Comparison of ENCODE assay signal across 12 mouse cellular contexts in genomic region chr11:36277192-36277902, GRCm38 (mm10).
DNase-seq lines count a peak whose midpoint lies in the region; ATAC-seq and TF ChIP-seq lines count a peak whose summit lies in the region.
"Had no signal": no experiment of that assay in that cellular context is flagged by ENCODE, and none has a peak within 500 bp of the region (broad histone marks: within the 10 kb centered on the region; RNA-seq: fewer than 3 reads in every experiment).

No protein-coding gene starts in this region.

- H3K4me2 ChIP-seq in hindbrain, postnatal 0 days (ENCODE audit: low read depth, low read length) = 0 out of 2 replicates have a peak overlapping the region, but pooled peaks have one; percentile 13
- H3K4me2 ChIP-seq in lung, postnatal 0 days (replicated peaks; ENCODE audit: low read depth, low read length) = no peak overlapping the region
- H3K4me2 ChIP-seq: midbrain, embryonic 12.5 days had no signal

- H3K27me3 ChIP-seq in hindbrain, postnatal 0 days (ENCODE audit: insufficient read depth, low read length) = no peaks in the 10 kb centered on the region
- H3K27me3 ChIP-seq in hindbrain, embryonic 10.5 days (ENCODE audit: insufficient read depth, poor library complexity, severe bottlenecking) = no peaks in the 10 kb centered on the region
- 0 out of 2 replicates have a peak, but pooled peaks cover 4% of the 10 kb centered on the region for H3K27me3 ChIP-seq in lung, postnatal 0 days (replicated peaks; ENCODE audit: insufficient read depth, low read length)
- H3K27me3 ChIP-seq: CH12.LX; midbrain, embryonic 12.5 days had no signal

- 0 out of 2 replicates have a peak, but pooled peaks cover 4% of the 10 kb centered on the region for H3K4me1 ChIP-seq in hindbrain, postnatal 0 days (ENCODE audit: insufficient read depth, low read length)
- peaks cover 22% of the 10 kb centered on the region for H3K4me1 ChIP-seq in hindbrain, embryonic 10.5 days (replicated peaks)
- no peaks in the 10 kb centered on the region for H3K4me1 ChIP-seq in lung, postnatal 0 days (ENCODE audit: insufficient read depth, low read depth, low read length)

- no peak for DNase-seq in hindbrain, postnatal 0 days (ENCODE audit: low spot score)
- DNase-seq in hindbrain, embryonic 10.5 days (ENCODE audit: low spot score) = no peak
- DNase-seq in lung, postnatal 0 days (ENCODE audit: low spot score) = peak; percentile 8
- DNase-seq in lung, postnatal 36 days = no peak
- peak; percentile 49 to 56 for DNase-seq in kidney, postnatal 4 days
- DNase-seq in right cerebral cortex, adult 18-20 months = no peak
- DNase-seq: adrenal gland, postnatal 10 days; gastrocnemius, postnatal 14 days; lung, adult 2 months had no signal

- no peak for TF ChIP-seq CTCF in hindbrain, postnatal 0 days (IDR thresholded peaks at IDR 0.05; ENCODE audit: low read depth)
- TF ChIP-seq CTCF in lung, postnatal 0 days (IDR thresholded peaks at IDR 0.05) = no peak

- H3K36me3 ChIP-seq in hindbrain, postnatal 0 days (ENCODE audit: insufficient read depth, low read length) = no peaks in the 10 kb centered on the region
- no peaks in the 10 kb centered on the region for H3K36me3 ChIP-seq in hindbrain, embryonic 10.5 days
- no peaks in the 10 kb centered on the region for H3K36me3 ChIP-seq in lung, postnatal 0 days (ENCODE audit: insufficient read depth, low read length)
- H3K36me3 ChIP-seq: midbrain, embryonic 12.5 days had no signal

- H3K9ac ChIP-seq in hindbrain, postnatal 0 days (replicated peaks; ENCODE audit: low read length) = no peak overlapping the region
- no peak overlapping the region for H3K9ac ChIP-seq in lung, postnatal 0 days (replicated peaks; ENCODE audit: low read depth)
- H3K9ac ChIP-seq: midbrain, embryonic 12.5 days had no signal

- H3K9me3 ChIP-seq in hindbrain, postnatal 0 days (ENCODE audit: low read length) = no peaks in the 10 kb centered on the region
- no peaks in the 10 kb centered on the region for H3K9me3 ChIP-seq in hindbrain, embryonic 10.5 days
- no peaks in the 10 kb centered on the region for H3K9me3 ChIP-seq in lung, postnatal 0 days (ENCODE audit: low read length)
- H3K9me3 ChIP-seq: midbrain, embryonic 12.5 days had no signal

- WGBS in hindbrain, postnatal 0 days = 67% methylated on average over 20 of the region's 20 CpGs
- whole genome bisulfite sequencing in hindbrain, embryonic 10.5 days = 73% methylated on average over 20 of the region's 20 CpGs
- WGBS in lung, postnatal 0 days = 52% methylated on average over 20 of the region's 20 CpGs

- no peak overlapping the region for H3K27ac ChIP-seq in hindbrain, postnatal 0 days
- H3K27ac ChIP-seq in hindbrain, embryonic 10.5 days = no peak overlapping the region
- H3K27ac ChIP-seq in lung, postnatal 0 days (ENCODE audit: low read length) = no peak overlapping the region
- H3K27ac ChIP-seq: midbrain, embryonic 12.5 days had no signal

- no peak for ATAC-seq in hindbrain, postnatal 0 days
- no peak for ATAC-seq in lung, postnatal 0 days
- no peak for ATAC-seq in CD4-positive, CD25-positive, alpha-beta regulatory T cell, adult 4 months

- TF ChIP-seq EP300 in lung, postnatal 0 days (IDR thresholded peaks at IDR 0.05) = no peak

- no peak overlapping the region for H3K4me3 ChIP-seq in hindbrain, postnatal 0 days (ENCODE audit: low read length)
- no peak overlapping the region for H3K4me3 ChIP-seq in hindbrain, embryonic 10.5 days
- H3K4me3 ChIP-seq in lung, postnatal 0 days (ENCODE audit: low read depth, low read length) = no peak overlapping the region
- H3K4me3 ChIP-seq: midbrain, embryonic 12.5 days had no signal

Comparison
In these comparisons a context has a peak if more than half of its experiments do, and no peak if none do; other contexts are left out.
1. DNase-seq: peak in lung, postnatal 0 days (single experiment) and kidney, postnatal 4 days (2 of 2); none in hindbrain, postnatal 0 days (single experiment), hindbrain, embryonic 10.5 days (single experiment), lung, postnatal 36 days (single experiment) and right cerebral cortex, adult 18-20 months (single experiment).